Comparison of ENCODE assay signal across 13 mouse cellular contexts in genomic region chr14:60196884-60197283, GRCm38 (mm10). TPM values are rescaled to one million over a fixed set of nuclear protein-coding genes. Genes with fewer than 3 reads are reported as not detected.
DNase-seq lines count a peak whose midpoint lies in the region; ATAC-seq lines count a peak whose summit lies in the region.
"Had no signal": no experiment of that assay in that cellular context is flagged by ENCODE, and none has a peak within 500 bp of the region (broad histone marks: within the 10 kb centered on the region; RNA-seq: fewer than 3 reads in every experiment).

Gene Atp8a2, minus strand, starts transcription at chr14:60197179.

- 81% methylated on average over 7 of the region's 7 CpGs for WGBS in forebrain, embryonic 13.5 days
- 90% methylated on average over 7 of the region's 7 CpGs for WGBS in forebrain, embryonic 10.5 days
- WGBS in neural tube, embryonic 13.5 days = 80% methylated on average over 7 of the region's 7 CpGs

- ATAC-seq in forebrain, embryonic 13.5 days = no peak
- ATAC-seq in neural tube, embryonic 13.5 days (ENCODE audit: low read depth) = no peak
- ATAC-seq in erythroblast, adult 5-6 weeks (replicated peaks; ENCODE audit: low FRiP score, poor library complexity, severe bottlenecking) = no peak

- H3K4me1 ChIP-seq in forebrain, embryonic 13.5 days = no peaks in the 10 kb centered on the region
- no peaks in the 10 kb centered on the region for H3K4me1 ChIP-seq in forebrain, embryonic 10.5 days
- no peaks in the 10 kb centered on the region for H3K4me1 ChIP-seq in neural tube, embryonic 13.5 days (replicated peaks)
- H3K4me1 ChIP-seq: embryonic facial prominence, embryonic 15.5 days had no signal

- no peaks in the 10 kb centered on the region for H3K36me3 ChIP-seq in forebrain, embryonic 13.5 days (ENCODE audit: poor library complexity, severe bottlenecking)
- H3K36me3 ChIP-seq in forebrain, embryonic 10.5 days (replicated peaks) = no peaks in the 10 kb centered on the region
- no peaks in the 10 kb centered on the region for H3K36me3 ChIP-seq in neural tube, embryonic 13.5 days
- H3K36me3 ChIP-seq: embryonic facial prominence, embryonic 15.5 days had no signal

- H3K27me3 ChIP-seq in forebrain, embryonic 13.5 days = no peaks in the 10 kb centered on the region
- H3K27me3 ChIP-seq in forebrain, embryonic 10.5 days (ENCODE audit: poor library complexity, severe bottlenecking) = no peaks in the 10 kb centered on the region
- no peaks in the 10 kb centered on the region for H3K27me3 ChIP-seq in neural tube, embryonic 13.5 days
- H3K27me3 ChIP-seq: embryonic facial prominence, embryonic 15.5 days had no signal

- DNase-seq in forebrain, embryonic 10.5 days (ENCODE audit: extremely low spot score, low spot score) = no peak
- DNase-seq in left cerebral cortex, adult 18-20 months (ENCODE audit: low spot score in 2 of 2) = peak; percentile 13 to 32
- no peak for DNase-seq in left cerebral cortex, adult 11 months (ENCODE audit: low spot score)
- no peak for DNase-seq in layer of hippocampus, postnatal 10 days (ENCODE audit: low spot score in 2 of 2)
- no peak for DNase-seq in cerebellum, postnatal 4 days (ENCODE audit: low spot score in 2 of 2)
- DNase-seq: adrenal gland, postnatal 14 days; cerebellum, adult 9-11 months; liver; thymus, postnatal 4 days had no signal

- H3K27ac ChIP-seq in forebrain, embryonic 13.5 days = no peak within 1 kb of the TSS
- no peak within 1 kb of the TSS for H3K27ac ChIP-seq in forebrain, embryonic 10.5 days
- no peak within 1 kb of the TSS for H3K27ac ChIP-seq in neural tube, embryonic 13.5 days (replicated peaks)
- H3K27ac ChIP-seq: embryonic facial prominence, embryonic 15.5 days had no signal

- H3K4me2 ChIP-seq in forebrain, embryonic 13.5 days = no peak within 1 kb of the TSS
- H3K4me2 ChIP-seq in neural tube, embryonic 13.5 days = no peak within 1 kb of the TSS
- H3K4me2 ChIP-seq: embryonic facial prominence, embryonic 15.5 days had no signal

- no peak within 1 kb of the TSS for H3K4me3 ChIP-seq in forebrain, embryonic 13.5 days
- no peak within 1 kb of the TSS for H3K4me3 ChIP-seq in forebrain, embryonic 10.5 days
- no peak within 1 kb of the TSS for H3K4me3 ChIP-seq in neural tube, embryonic 13.5 days
- H3K4me3 ChIP-seq: embryonic facial prominence, embryonic 15.5 days had no signal

- H3K9me3 ChIP-seq in forebrain, embryonic 13.5 days (replicated peaks) = no peaks in the 10 kb centered on the region
- H3K9me3 ChIP-seq in forebrain, embryonic 10.5 days = no peaks in the 10 kb centered on the region
- H3K9me3 ChIP-seq in neural tube, embryonic 13.5 days = no peaks in the 10 kb centered on the region
- H3K9me3 ChIP-seq: embryonic facial prominence, embryonic 15.5 days had no signal

- H3K9ac ChIP-seq in forebrain, embryonic 13.5 days = no peak within 1 kb of the TSS
- no peak within 1 kb of the TSS for H3K9ac ChIP-seq in neural tube, embryonic 13.5 days
- H3K9ac ChIP-seq: embryonic facial prominence, embryonic 15.5 days had no signal

RNA-seq across cellular contexts. Expression of gene Atp8a2, which starts in this region (rescaled TPM):
- 16.9 and 19.5 TPM in 2 replicates for polyA plus RNA-seq in forebrain, embryonic 13.5 days (2015; fragmentation: Nextera tagmentation; extraction: Ambion mirVana)
- polyA plus RNA-seq in forebrain, embryonic 10.5 days (2016; fragmentation: Nextera tagmentation; extraction: Ambion mirVana) = 2.3 and 2.8 TPM in 2 replicates
- 10 to 100 TPM; 63.7 to 65.5 TPM for total RNA-seq in left cerebral cortex, adult 18-20 months (2021)
- total RNA-seq in layer of hippocampus, postnatal 10 days (2021) = 10 to 100 TPM; 61.5 to 72.0 TPM
- polyA plus RNA-seq in neural tube, embryonic 13.5 days (2015; fragmentation: Nextera tagmentation; extraction: Ambion mirVana) = 32.7 and 36.6 TPM in 2 replicates
- total RNA-seq in erythroblast, adult 5-6 weeks (2015; ENCODE audit: low replicate concordance) = 0.19 and 0.21 TPM in 2 replicates
- total RNA-seq in erythroblast, adult 5-6 weeks (2017; ENCODE audit: low replicate concordance) = 0.14 and 0.34 TPM in 2 replicates

Comparison
In these comparisons a context has a peak if more than half of its experiments do, and no peak if none do; other contexts are left out.
1. RNA of gene Atp8a2 (total RNA-seq): 61.5 to 72.0 TPM in layer of hippocampus, postnatal 10 days and 63.7 to 65.5 TPM in left cerebral cortex, adult 18-20 months; 0.14 to 0.34 TPM in erythroblast, adult 5-6 weeks; every median in the first group is over 10 times any median in the second.
2. DNase-seq: peak in left cerebral cortex, adult 18-20 months (2 of 2); none in forebrain, embryonic 10.5 days (single experiment), left cerebral cortex, adult 11 months (single experiment), layer of hippocampus, postnatal 10 days (0 of 2) and cerebellum, postnatal 4 days (0 of 2).